Mouse (Mus musculus) kidney, adult 11 months (tissue): Measurements from ENCODE around the gene Olfr206.
"Not testable (repeated sequence)": the region's sequence is repeated elsewhere in the genome, so short reads cannot be mapped to it uniquely, and the experiment has no call there.

Experiments
- DNase-seq: peaks from one replicate; pipeline ENCODE4 v3.0.0; 2022

Olfr206 gene

DNA sequence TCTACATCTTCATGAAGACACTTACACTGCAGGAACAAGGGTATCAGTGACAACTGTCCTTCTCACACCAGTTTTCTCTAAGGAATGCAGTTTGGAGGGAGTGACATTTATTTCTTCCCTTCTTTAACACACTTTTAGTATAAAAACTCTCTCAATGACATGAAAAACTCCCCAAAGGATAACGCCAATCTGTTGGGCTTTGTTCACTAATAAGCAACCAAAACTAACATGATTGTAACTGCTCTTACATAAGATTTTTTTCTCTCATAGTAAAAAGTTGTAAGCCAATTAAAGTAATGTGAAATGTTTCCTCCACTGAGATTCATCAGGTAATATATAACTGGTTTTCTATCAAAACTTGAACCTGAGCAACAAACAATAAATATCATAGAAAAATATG lies at the start of gene Olfr206:
Gene Olfr206, minus strand, starts transcription at position 101 of the 400 bp plus-strand sequence.
- DNase-seq, result no peak

DNA sequence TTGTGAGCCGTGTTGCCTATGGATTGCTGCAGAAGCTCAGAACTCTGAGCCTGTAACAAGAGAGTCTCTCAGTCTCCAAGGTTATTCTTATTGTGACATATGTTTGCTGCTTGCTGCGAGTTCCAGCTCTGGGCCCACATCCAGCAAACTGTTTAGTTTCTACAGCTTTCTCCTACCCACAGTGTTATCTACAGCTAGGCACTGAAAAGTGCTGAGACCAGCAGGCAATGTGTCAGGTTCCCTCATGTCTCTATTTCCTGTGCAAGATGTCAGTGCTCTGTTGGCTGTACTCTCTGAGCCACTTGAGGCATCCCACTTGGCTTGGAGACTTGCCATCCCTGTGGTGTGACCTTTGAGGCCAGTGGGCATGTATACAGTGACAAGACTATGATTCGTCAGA lies 44.3 kb upstream of the Olfr206 start:
- DNase-seq, result no peak

DNA sequence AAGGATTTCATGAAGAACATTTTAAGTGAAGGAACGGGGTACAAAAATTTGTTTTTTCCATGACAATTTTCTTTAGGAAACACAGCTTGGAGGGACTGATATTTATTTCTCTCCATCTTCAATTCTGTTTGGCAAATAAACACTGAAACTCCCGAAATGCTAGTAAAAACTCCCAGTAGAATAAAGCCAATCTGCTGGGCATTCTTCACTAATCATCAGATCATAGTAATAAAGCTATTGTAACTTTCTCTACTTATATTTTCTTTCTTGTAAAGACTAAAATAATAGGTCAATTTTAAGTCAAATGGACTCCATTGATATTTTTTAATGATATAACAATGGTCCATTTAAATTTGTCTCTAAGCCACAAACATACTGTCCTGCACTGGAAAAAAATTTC lies 14.8 kb upstream of the Olfr206 start, which contains the start of gene Olfr209:
Gene Olfr209, minus strand, starts transcription at position 101 of the 400 bp plus-strand sequence.
- no peak for DNase-seq

DNA sequence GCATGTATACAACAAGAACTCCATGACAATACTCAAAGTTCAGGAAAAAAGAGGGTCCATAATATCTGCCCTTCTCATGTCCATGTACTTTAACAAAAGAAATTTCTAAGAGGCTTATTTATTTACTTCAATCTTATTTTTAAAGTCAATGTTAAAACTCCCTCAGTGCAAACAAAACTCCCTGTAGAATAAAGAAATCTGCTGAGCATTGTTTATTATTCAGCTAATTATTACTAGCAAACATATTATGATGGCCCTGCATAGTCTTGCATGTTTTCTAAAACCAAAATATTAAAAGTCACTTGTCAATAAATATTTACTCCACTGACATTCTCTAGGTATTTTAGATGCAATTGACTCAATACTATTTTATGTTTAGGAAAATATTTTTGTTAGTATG lies 18.0 kb downstream of the Olfr206 start, which contains the start of gene Olfr205:
Gene Olfr205, minus strand, starts transcription at position 101 of the 400 bp plus-strand sequence.
- no peak for DNase-seq

DNA sequence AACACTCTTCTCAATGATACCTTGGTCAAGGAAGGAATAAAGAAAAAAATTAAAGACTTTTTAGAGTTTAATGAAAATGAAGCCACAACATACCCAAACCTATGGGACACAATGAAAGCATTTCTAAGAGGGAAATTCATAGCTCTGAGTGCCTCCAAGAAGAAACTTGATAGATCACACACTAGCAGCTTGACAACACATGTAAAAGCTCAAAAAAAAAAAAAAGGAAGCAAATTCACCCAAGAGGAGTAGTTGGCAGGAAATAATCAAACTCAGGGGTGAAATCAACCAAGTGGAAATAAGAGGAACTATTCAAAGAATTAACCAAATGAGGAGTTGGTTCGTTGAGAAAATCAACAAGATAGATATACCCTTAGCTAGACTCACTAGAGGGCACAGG lies 25.8 kb downstream of the Olfr206 start:
- DNase-seq, result not testable (repeated sequence)

DNA sequence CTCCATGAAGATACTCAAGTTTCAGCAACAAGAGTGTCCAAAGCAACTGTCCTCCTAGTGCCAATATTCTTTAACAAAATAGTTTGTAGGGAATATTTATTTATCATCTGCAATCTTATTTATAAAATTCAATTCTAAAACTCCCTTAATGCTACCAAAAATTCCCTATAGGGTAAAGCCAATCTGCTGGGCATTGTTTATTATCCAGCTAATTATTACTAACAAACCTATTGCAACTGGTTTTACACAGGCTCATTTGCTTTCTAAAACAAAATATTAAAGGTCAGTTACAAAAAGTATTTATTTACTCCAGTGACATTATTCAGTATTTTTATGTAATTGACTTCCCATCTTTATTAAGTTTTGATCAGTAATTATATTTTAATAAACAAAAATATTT lies 30.9 kb downstream of the Olfr206 start, which contains the start of gene Olfr204:
Gene Olfr204, minus strand, starts transcription at position 101 of the 400 bp plus-strand sequence.
- DNase-seq, result no peak

DNA sequence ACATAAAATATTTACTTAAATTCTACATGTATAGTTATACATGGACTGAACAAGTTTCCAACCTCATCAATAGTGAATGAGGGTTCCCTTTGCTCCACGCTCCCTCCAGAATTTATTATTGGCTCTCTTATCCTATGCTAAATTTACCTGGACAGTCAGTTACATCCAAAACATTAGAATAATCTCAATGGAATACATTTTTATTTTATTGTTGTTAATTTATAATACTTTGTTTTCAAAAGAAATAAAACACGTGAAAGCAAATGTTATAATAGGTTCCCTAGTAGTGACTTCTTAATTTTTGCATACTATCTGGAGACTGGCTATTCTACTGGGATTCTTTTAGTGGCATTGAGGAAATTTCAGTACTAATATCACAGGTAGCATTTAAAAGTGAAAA lies 50.5 kb downstream of the Olfr206 start, which contains the start of gene Olfr203:
Gene Olfr203, plus strand, starts transcription at position 301 of the 400 bp plus-strand sequence.
- no peak for DNase-seq
